8 mouse cellular contexts compared by ENCODE assay signal in the genomic region with DNA sequence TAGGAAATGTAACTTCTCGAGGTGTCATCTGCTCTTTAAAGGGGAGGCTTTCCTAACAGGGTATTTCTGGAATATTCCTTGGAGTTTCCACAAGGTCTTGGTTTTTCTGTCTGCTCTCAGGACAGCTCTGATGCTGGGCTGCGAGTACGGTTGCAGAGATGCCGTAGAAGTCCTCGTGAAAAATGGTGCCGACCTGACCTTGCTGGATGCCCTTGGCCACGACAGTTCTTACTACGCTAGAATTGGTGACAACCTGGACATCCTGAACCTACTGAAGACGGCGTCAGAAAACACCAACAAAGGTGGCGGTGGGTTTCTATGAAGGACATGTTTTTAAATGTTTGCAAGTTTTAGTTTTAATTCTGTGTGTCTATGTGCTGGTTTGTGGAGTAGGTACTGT. TPM values are rescaled to one million over a fixed set of nuclear protein-coding genes. Genes with fewer than 3 reads are reported as not detected.
"Had no signal": no experiment of that assay in that cellular context is flagged by ENCODE, and none has a peak within 500 bp of the region (broad histone marks: within the 10 kb centered on the region; RNA-seq: fewer than 3 reads in every experiment).

No protein-coding gene starts in this region.

- DNase-seq: lung, adult 2 months; lung, postnatal 14 days; lung, postnatal 36 days; right cerebral cortex, postnatal 14 days; thymus, adult 2 months; thymus, postnatal 25 days; thymus, postnatal 4 days had no signal

RNA-seq across cellular contexts. Expression of gene Uaca, which starts 59.9 kb away (rescaled TPM):
- total RNA-seq: monocyte, adult 5-6 weeks had no signal
